Mouse (Mus musculus) retina, embryonic 14.5 days (tissue): ENCODE data around the gene Plekhm2.

ENCODE experiments used
- DNase-seq: peaks from one replicate; pipeline ENCODE4 v3.0.0-alpha.2; 2015; ENCODE audit warnings: low spot score

Plekhm2 gene

DNA sequence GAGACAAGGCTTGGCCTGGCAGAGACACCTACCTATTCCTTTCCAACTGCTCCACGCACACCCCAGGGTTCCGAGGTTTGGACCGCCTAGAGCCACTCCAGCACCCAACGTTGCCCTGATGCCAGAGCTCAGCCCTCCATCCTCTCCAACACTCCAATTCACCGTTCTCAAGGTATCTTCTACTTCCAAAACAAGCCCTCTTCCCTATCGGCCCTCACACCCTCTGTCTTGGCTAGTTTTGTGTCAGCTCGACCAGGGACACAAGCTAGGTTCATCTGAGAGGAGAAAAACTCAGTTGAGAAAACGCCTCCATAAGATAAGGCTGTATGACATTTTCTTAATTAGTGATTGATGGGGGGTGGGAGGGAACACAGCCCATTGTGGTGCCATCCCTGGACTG lies at the start of gene Plekhm2:
Gene Plekhm2, minus strand, starts transcription at position 101 of the 400 bp plus-strand sequence.
- DNase-seq, result no peak

DNA sequence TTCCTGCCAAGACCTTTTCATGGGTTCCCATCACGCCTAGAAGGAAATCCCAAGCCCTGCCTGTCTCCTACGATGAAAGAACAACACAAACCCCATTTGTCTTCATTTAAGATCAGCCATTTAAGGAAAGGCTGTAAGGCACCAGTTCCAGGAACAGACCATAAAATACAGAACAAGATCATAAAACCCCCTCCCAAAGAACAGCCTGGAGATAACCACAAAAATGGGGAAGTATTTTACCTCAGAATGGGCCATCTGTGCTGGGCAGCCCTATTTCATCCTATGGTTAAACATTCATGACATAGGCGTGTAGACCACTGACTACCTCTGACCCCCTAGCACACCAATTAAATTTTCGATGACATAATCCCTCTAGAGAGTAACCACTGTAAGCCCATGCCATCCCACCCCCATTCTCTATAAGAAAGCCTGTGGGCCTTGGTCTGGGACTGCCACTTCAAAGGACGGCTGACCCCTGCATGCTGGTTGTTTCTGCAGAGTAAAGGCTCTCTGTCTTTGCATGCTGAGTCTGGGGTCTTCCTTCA lies 49.0 kb upstream of the Plekhm2 start:
- DNase-seq, result no peak

DNA sequence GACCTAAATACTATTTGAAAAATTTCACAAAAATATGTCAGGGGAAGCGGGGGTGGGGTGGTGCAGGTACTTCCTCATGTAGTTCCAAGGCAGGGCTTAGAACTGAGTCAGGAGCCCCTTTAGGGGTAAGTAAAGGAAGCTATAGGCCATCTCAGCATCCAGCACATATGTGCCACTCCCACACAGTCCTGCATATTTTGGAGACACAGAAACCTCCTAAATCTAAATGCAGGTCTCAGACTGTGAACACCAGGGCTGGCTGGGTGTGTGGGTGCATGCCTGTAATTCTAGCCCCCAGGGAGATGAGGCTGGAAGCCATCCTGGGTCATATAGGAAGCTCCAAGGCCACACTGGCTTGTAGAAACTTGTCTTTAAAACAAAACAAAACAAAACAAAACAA lies 46.6 kb upstream of the Plekhm2 start:
- no peak for DNase-seq

DNA sequence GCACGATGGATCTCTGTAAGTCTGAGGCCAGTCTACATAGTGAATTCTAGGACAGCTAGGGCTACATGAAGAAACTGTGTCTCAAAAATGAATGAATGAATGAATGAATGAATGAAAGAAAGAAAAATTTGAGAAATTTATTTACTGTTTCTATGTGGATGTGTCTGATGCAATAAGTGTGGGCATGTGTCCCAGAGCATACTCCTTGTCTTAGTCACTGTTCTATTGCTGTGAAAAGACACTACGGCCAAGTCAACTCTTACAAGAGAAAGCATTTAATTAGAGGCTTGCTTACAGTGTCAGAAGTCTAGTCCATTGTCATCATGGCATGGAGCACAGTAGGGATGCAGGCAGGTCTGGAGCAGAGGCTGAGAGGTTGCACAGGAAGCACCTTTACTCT lies 44.3 kb upstream of the Plekhm2 start:
- no peak for DNase-seq

DNA sequence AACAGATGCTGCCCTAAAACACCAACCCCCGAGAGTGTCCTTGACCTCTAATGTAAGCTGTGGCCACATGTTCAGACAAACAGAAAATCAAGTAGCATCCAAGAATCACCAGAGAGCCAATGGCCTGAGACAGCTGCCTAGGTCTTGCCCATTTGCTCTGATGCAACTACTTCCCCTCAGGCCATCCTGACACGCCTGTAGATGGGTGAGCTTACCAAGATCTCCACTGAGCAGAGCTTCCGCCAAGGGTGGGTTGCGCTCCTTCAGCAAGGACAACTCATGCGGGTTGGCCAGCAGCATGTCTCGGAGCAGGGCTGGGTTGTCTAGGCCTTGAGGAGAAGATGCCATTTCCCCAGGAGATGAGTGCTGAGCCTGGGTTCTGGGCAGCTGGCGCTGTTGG lies 43.3 kb upstream of the Plekhm2 start:
- no peak for DNase-seq

DNA sequence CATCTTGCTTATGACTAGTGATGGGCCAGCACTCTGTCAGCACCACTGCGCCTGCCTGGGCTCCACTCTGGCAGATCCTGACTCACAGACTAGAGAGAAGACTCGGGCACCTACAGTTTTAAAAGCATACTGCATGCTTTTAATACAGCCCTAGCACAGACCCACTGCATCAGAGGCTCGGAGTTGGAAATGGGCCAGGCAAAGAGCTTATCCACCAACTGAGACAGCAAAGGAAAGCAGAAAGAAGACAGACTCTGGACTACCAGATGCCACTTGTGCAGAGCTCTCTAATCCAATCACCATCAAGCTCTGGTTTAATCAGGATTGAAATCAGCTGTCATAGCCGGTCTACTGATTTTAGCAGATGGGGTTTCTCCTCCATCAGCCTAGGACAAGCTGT lies 40.6 kb upstream of the Plekhm2 start:
- DNase-seq, result peak; percentile 77

DNA sequence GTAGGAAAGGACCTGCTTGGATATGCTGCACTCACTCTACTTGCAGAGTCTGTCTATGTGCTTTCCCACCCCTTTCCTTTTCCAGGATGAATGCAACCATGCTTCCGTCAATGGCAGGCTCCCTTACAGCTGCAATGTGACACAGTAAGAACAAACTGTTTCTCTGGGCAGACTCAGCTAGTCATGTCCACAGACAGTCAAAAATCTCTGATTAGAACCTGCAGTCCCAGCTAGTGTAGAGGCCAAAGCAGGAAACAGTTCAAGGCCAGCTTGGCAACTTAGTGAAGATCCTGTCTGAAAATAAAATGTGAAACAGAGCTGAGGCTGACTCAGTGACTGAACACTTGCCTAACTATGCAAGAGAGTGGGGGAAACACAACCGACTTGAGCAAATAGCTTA lies 39.9 kb upstream of the Plekhm2 start:
- DNase-seq, result no peak

DNA sequence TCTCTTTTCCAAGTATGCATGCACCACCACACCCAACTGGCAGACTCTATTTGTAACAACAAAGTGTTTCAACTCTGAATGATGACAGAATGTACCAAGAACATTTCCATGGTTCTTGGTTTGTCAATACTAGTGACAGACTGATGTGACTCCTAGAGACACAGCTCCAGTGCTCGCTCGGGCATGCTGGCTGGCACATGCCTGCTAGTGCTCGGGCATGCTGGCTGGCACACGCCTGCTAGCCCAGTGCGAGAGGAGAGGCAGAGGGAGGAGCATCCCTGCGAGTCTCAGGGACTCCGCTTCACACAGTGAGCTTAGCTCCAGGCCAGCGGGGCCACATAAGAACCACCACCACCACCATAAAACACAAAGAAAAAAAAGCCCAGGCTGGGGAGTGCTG lies 30.0 kb upstream of the Plekhm2 start:
- no peak for DNase-seq

DNA sequence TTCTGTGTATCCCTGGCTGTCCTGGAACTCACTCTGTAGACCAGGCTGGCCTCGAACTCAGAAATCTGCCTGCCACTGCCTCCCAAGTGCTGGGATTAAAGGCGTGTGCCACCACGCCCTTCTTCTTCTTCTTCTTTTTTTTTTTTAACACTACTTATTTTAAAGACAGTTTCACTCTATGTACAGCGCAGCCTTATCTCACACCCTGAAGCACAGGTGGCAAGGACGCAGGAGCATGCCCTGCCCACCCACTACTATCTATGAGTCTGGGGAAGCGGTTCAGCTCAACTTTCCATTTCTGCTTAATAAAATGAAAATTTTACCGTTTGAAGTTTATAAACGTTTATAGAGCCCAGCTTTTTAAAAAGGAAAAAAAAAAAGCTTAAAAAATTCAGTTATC lies 23.8 kb upstream of the Plekhm2 start:
- no peak for DNase-seq

DNA sequence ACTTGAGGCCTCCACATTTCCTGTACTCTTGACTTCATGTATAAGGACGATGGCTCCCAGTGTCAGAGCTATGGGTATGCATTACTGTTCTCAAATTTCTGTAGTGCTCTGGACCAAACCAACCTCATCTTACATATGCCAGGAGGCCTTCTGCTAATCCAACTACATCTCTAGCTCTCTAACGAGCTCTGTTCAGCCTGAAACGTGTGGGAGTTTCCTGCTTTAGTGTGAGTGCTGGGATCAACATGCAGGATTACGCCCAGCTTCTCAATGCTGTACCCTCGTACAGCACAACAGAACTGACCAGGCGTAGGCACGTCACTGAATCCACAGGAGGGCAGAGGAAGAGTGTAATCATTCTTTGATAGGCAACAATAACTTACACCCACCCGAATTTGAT lies 21.8 kb upstream of the Plekhm2 start:
- DNase-seq, result no peak

DNA sequence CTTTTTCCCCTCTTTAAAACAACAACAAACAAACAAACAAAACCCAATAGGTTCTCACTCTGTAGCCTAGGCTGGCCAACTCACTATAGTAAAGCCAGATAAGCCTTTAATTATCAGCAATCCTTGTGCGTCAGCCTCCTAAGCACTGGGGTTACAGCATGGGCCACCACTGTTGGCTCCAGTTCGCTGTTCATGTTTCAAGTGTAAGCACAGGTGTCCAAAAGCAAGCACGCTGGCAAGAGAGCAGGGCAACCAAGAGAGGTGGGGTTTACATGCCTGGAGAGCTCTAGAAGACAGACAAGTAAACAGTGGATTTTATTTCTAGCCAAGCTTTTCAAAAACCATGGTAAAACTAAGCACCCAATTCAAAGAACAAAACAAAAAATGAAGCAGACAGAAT lies 21.4 kb upstream of the Plekhm2 start:
- DNase-seq, result no peak

DNA sequence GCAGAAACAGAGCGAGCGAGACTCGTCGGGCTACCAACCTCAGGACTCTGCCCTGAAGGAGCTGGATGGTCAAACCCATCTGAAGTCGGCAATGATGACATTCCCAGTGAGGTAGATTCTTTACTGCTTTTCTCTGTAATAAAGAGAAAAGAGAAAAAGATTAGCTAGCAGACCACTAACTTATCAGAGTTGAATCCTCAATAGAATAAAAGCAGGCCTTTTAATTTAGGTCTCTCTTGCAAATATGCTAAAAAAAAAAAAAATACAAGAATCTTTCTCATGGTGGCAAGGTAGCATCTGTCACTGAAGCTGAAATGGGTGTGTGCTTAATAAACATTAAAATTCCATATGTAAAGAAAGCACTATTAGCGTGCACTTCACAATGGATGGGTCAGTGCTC lies 20.8 kb upstream of the Plekhm2 start, which contains the start of gene Rsc1a1:
Gene Rsc1a1, minus strand, starts transcription at position 101 of the 400 bp plus-strand sequence.
- no peak for DNase-seq

DNA sequence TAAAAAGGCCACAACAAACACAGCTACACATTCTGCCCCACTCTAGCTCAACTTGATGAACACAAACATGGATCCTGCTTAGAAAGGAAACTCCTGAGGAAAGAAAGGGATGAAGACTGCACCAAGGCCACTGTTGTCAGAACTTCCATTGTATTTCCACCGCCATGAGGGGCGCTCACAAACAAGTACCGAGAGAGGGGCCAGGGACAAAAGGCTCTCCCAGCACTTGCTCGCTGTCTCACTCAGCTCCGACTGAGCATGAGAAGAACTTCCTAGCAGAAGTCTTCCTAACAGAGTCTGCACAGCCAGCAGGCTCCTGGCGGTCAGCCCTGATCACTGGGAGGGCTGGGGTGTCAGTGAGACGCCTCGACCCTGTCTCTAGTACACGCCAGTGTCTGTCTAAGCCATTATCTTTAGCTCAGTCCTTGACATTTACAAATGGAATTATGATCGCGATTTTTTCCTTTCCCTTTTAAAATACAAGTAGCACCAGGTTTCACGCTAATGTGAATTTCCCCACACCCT lies 18.1 kb upstream of the Plekhm2 start:
- DNase-seq, result no peak

DNA sequence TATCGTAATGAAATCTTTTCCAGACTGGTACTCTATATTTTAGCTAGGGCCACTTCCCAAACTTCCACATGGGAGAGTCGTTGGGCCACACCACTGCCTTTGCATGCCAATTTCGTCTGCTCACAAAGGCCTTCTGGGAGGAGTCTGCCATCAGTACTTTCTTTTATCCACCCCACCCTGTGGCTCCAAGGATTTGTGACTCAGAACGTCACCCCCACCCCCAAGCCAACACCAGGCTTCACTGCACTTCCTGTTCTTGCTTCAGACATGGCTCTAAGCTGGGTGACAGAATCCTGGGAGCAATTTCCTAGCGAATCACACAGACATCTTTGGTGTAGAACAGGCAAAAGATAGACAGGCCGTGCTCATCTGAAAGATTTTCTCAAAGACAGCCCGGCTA lies 17.1 kb upstream of the Plekhm2 start:
- no peak for DNase-seq

DNA sequence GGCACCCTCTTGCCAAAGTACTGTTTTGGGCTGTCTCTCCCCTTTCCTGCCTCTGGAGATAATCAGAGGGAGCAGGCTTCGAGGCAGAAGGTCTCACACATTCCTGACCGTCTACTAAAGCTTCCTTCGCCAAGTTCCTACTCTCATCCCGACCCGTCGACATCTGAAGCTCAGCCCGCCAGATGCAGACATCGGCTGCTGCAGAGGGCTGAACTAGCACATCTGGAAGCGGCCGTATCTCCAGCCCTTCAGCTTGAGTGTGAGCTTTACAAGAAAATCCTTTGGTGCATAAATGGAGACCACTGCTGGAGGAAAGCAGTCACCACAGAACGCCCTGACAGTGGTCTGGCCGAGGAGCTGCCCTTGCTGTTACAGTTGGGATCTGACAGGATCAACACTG lies 16.2 kb upstream of the Plekhm2 start:
- DNase-seq, result no peak

DNA sequence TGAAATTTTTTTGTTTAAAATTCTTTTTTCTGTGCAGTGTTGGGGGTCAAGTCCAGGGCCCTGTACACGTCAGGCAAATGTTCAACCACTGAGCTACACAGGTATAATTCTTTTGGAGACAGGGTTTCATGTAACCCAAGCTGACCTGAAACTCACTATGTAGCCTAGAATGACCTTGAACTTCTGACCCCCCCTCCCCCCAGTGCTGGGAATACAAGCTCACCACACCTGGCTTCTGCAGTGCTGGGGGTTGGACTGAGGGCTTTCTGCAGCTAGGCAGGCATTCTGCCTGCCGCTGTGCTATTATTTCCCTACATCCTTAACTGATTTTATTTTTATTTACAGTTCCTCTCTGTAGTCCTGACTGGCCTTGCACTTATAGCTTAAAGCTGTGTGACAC lies 14.3 kb upstream of the Plekhm2 start:
- no peak for DNase-seq

DNA sequence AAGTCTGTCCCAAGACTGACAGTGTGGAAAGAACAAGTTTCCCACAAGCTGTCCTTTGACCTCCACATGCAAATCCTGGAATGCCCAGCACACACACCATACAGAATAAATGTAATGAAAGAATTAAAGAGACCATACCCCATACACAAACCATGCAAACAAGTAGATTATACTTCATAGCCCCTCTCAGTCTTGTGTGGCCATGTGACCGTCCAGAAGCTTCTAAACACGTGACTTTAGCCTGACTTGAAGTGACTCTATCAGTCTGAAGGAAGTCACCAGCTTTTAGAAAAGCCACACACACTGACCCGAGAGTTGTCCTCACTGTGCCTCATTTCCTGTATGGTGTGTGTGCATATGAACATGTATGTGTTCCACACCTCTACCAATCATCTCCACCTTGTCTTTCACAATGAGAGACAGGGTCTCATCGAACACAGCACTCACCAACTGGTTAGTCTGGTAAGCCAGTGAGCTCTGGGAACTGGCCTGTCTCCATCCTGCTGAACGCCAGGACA lies 11.8 kb upstream of the Plekhm2 start:
- DNase-seq, result no peak

DNA sequence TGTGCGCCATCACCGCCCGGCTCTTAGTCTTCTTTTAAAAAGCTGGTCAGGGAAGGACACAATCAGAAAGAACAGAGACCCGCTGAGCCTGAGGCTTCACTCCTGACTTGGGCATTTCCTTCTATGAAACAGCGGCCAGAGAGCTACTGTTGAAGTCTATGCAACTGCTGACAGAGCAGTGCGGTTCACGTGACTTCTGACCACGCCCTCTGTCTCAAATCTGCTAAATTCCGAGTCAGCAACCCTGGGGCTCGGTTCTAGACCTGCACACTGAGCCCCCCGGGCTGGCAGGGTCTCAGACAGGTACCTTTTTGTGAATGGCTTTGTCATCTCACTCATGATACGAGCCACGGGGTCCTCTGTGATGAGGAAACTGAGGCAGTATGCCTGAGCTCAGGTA lies 7.6 kb upstream of the Plekhm2 start:
- no peak for DNase-seq

DNA sequence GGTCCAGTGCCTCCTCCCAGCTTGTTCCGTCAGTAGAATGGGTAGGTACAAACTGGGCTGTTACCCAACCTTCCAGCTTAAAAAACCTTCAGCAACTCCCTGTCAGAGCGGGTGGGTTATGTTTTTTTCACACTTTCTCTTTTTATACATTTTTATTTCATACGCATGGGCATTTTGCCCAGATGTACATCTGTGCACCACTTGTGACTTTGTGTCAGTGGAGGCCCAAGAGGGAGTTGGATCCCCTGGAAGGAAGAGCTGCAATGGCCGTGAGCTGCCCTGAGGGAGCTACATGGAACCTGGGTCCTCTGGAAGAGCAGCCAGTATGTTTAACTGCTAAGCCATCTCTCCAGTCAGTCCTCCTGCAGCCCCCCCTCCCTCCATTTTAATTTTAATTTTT lies 6.7 kb upstream of the Plekhm2 start:
- no peak for DNase-seq

DNA sequence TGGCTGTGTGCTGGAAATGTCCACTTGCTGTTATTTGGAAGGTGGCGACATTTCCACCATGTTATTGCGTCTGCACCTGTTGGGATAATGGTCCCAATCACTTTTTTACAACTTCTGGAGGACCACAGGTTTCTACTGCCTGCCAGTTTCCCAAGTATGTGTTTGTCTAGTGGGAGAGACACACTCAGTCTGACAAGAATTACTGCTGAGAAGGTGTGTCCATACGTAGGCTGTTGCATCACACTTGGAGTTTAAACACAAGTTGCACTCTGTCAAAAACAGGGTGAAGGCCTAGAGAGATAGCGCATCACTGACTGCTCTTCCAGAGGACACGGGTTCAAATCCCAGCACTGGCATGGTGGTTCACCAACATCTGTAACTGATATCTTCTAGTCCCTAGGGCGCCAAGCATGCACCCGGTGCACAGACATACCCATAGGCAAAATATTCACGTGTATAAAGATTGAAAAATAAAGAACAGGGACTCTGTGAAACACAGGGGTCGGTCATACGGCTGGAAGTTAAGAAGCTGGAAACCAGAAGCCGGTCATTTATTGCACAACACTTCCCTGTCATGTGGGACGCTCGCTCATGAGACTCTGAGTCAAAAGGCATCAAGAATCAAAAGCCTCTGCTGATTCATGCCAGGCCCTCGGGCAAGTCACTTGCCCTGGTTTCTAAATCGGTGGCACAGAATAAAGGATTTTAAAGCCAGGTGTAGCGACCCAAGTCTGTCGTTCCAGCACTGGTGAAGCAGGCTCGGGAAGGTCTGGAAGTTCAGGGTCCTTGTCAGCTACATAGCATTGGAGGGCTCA lies 5.4 kb upstream of the Plekhm2 start:
- no peak for DNase-seq

DNA sequence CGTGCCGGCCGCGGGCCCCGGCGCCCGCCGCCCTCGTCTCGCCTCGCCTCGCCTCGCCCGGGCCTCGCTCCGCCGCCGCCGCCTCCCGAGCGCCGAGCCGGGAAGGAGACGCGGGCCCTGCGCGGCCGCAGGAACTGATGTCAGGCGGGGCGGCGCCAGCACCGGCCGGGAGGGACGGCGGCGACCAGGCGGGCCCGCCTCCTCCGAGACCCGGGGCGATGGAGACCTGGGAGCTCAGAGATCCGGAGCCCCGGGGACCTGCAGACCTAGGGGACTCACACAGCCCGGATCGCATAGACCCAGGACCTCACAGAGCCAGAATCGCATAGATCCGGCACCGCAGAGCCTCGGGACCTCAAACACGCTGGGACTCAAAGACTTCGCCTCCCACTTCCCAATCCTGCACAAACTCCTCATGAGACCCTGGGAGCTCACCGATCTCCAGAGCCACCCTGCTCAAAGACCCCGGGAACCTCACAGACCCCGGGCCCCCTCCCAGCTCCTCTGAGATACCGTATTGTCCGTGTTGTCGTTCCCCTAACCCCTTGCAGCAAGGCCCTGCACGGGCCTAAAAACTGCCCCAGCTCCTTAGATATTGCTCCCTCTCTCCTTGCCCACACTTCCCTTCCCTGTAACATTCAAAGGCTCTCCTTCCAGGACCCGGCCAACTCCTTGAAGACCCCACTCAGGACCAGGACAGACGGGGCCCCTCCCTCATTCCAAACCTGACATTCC lies 521 bp downstream of the Plekhm2 start:
- peak; percentile 71 for DNase-seq

DNA sequence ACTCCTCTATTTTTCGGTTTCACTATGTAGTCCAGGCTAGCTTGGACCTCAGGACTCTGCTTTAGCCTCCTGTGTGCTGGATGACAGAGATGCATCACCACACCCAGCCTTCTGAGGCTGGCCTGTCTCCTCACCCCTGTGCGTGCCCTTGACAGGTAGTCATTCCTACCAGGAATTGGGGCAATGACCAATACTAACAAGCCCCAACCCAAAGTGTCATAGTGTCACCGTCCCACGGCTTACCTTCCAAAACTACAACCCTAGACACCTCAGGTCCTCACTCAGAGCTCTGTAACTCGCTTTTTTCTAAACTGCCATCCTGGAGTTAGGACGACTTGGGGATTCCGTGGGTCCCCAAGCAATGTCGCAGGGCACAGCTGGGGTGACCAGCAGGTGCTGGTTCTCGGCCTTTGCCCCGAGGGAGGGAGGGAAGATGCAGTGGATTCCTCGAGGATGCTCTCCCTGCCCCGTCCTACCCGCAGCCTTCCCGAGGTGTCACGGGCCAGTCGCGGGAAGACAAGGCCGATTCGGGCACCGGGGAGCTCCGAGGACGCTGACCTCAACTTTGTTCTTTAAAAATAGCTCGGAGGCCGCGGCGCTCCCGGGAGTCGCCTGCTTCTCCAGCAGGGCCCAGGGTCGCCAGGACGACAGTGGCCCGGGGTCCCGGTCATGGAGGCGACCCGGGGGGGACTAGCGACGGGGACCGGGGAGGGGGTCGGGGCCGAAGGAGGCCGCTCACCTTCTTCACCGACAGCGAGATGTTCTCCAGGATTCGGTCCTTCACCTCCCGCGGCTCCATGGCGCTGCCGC lies 1.4 kb downstream of the Plekhm2 start:
- peak; percentile 39 for DNase-seq
